Mouse (Mus musculus) spleen, adult 18-20 months (tissue): ENCODE data around the gene Olfr564.

Source experiments
- DNase-seq, 2 experiments: peaks; one replicate each; pipeline ENCODE4 v3.0.0; 2022; ENCODE audit warnings: mixed read lengths in 2 of 2

The Olfr564 gene

GRCm38 (mm10) chr7:102803180-102803579 lies at the start of gene Olfr564:
Olfr564 (plus strand) TSS chr7:102803480.
- DNase-seq: no peak

- no peak for DNase-seq
These were observed 44.0 kb upstream of the Olfr564 start, which contains the start of the genes Olfr560 and Olfr78 for GRCm38 (mm10) chr7:102759266-102759665. Olfr560 (minus strand) TSS chr7:102759366. Olfr78 (minus strand) TSS chr7:102759471.

- no peak for DNase-seq
These were observed 32.4 kb upstream of the Olfr564 start, which contains the start of gene Olfr561 for GRCm38 (mm10) chr7:102770921-102771320. Olfr561 (plus strand) TSS chr7:102771221.
